Mouse (Mus musculus): ENCODE measurements around the gene Gm1993.
"Not testable (repeated sequence)": the region's sequence is repeated elsewhere in the genome, so short reads cannot be mapped to it uniquely, and the experiment has no call there.

Gene Gm1993

DNA sequence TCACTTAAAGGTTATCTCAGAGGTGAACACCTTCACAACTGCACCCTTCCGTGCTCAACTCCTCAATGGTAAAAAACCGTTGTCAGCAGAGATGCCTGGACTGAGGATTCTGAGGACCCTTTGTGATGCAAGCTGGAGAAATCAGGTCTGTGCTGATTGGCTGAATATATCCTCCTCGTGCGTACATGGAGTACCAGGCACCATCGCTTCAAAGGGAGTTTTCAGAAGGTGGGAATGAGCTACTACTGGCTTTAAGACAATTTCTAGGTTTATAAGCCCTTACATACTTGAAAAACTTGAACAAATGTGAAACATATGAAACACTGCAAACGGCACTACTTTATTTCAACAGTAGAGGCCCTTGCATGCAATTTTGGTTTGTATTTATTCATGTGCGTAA lies at the start of gene Gm1993:
Gm1993 (minus strand) TSS at position 101 of the 400 bp plus-strand sequence.
- not testable (repeated sequence) for DNase-seq
